Mouse (Mus musculus): ENCODE measurements around the gene Pank2. TPM values are rescaled to one million over a fixed set of nuclear protein-coding genes. Genes with fewer than 3 reads are reported as not detected.
"Not testable (repeated sequence)": the region's sequence is repeated elsewhere in the genome, so short reads cannot be mapped to it uniquely, and the experiment has no call there.

Gene Pank2
- total RNA-seq, 2 experiments from 2014 or later = 21.9 to 22.8 TPM

DNA sequence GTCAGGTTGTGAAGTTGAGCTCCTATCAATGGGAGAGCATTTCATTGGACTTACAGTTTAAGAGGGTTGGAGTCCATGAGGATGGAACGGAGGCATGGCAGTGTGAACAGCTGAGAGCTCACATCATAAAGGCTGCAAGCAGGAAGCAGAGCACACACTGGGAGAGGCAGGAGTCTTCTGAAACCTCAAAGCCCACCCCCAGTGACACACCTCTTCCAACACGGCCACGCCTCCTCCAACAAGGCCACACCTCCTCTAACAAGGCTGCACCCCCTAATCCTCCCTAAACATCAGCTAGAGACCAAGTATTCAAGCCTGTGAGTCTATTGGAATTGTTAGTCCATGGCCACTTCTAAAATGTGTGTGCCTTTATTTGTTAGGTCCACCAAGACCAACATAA is 6.6 kb upstream of the Pank2 start:
- intact Hi-C loops (cut with DNase I; ENCODE audit: low total_unique reads) = loop anchor here (10.0 kb wide), 1 partner anchor 81 kb away; no protein-coding TSS in a partner anchor
- no peak for DNase-seq

DNA sequence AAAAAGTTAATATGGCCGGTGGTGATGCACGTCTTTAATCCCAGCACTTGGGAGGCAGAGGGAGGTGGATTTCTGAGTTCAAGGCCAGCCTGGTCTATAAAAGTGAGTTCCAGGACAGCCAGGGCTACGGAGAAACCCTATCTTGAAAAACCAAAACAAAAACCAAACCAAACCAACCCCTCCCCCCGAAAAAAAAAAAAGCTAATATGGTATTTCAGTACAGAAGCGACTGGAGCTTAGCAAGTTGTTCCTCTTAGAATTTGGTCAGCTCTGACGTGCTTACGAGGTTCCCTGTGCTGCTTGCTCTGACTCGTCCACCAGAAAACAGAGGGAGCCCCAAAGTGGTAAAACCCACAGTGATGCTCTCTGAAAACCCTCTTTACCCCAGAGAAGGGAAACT is 3.6 kb upstream of the Pank2 start:
- intact Hi-C loops (cut with DNase I; ENCODE audit: low total_unique reads) = loop anchor here (10.0 kb wide), 1 partner anchor 84 kb away; no protein-coding TSS in a partner anchor
- DNase-seq = no peak

DNA sequence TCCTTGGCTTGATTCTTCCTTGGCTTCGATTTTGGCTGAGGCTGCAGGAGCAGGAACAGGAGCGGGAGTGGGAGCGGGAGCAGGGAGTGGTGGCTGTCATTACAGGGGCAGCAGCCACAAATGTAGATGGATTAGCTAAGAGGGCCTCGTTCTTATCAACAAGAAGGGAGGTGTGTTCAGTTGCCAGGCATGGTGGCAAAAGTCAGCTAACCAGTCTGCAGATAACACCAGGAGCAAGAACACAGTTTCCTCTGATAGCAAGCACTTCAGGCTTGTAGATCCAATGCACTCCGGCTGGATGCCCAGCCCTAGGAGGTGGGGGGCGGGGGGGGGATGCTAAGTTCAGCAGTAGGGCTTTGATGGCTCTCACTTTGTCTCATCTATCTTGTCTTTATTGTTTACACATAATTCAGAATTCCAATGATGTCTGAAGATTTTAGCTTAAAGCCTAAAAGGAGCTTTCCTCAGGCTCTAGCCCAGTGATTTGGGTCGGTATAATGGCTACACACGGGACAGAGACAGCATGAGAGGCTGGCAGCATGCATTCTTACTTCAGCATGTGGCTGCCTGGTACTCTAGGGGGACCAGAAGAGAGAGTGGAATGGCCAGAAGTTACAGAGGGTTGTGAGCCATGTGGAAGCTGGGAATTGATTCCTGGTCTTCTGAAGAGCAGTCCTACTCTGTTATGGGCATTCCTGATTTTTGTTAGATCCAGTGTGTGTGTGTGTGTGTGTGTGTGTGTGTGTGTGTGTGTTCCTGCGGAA is 1.6 kb upstream of the Pank2 start:
- DNase-seq = no peak
- intact Hi-C loops (cut with DNase I; ENCODE audit: low total_unique reads) = no loop called here

DNA sequence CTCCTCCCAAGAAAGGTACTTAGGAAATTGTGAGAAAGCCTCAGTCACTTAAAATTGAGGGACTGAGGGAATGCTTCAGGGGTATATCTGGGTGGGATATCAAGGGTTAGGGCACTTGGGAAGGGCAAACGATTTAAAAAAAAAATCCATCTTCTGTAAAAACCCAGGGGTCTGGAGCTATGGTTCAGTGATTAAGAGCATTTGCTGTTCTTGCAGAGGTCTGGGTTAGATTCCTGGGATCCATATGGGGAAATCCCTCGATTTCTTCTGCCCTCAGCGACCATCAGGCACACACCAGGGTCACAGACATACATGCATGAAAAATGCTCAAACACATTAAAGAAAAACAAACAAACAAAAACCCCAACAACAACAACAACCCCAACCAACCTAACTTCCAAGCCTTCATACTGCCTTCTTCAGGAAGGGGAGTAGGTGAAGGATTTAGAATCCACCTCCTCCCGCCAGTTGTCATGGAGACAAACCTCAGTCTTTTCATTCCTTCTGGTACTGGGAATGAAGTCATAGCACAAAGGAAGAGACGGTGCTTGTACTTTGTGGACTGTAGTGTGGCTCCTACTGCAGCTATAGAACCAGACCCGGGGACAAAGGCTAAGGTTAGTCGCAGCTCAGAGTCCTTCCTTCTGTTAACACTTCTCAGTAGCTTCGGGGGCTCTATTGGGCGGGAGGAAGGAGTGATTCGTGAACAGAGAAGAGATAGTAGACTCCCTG is 648 bp upstream of the Pank2 start:
- intact Hi-C loops (cut with DNase I; ENCODE audit: low total_unique reads) = no loop called here
- DNase-seq = no peak

DNA sequence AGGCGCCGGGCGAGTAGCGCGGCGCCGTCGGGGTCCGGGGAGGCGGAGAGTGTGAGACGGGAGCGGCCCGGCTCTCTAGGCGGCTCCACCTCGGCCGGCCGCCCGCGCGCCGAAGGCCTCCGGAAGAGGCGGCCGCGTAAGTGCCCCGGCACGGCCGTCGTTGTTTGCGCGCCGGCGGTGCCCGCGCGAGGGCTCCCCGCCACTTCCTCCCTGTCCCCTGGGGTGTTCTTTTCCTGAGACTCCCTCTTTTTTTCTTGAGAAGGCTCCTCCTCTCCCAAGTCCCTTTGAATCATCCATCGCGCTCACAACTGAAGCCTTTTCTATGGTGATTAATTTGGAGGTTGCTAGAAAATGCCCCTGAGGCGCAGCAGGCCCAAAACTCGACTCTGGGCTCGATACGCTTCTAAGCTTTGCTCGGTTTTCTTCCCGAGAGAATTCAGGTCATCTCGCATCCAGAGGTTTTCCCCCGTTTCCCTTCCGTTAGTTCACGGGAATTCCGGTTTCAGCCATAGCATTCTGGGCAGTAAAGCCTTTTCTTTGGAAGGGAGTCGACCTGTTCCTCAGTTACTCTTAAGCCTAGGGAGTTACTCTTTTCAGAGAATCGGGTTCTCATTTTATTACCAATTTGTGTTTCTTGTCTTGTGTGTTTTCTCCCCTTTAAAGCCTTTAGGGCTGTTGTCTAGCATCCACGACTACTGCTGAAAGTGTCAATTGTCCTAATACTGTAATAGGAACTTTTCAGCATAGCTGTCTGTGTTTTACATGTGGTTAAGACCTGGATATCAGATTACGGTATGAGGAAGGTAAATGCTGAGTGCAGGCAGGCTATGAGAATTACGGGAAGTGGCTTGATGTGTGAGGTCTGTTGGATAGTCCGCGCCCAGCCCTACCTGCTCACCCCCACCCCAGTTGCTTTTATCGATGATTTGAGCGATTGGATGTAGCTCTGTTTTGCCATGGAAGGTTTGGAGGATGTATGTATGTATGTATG is 680 bp downstream of the Pank2 start:
- no peak for DNase-seq
- intact Hi-C loops (cut with DNase I; ENCODE audit: low total_unique reads) = no loop called here

DNA sequence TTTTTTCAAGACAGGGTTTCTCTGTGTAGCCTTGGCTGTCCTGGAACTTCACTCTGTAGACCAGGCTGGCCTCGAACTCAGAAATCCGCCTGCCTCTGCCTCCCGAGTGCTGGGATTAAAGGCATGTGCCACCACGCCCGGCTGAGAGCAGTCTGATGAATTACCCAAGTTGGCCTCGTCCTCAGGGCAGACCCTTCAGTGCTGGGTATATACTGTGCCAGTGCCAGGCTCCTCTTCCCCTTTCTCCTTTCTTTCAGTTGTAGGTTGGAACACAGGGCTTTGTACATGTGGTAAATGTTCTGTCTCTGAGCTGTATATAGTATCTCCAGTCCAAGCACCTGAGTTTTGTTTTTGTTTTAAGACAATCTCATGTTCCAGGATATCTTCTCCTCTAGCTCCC is 1.7 kb downstream of the Pank2 start:
- DNase-seq = no peak
- intact Hi-C loops (cut with DNase I; ENCODE audit: low total_unique reads) = no loop called here

DNA sequence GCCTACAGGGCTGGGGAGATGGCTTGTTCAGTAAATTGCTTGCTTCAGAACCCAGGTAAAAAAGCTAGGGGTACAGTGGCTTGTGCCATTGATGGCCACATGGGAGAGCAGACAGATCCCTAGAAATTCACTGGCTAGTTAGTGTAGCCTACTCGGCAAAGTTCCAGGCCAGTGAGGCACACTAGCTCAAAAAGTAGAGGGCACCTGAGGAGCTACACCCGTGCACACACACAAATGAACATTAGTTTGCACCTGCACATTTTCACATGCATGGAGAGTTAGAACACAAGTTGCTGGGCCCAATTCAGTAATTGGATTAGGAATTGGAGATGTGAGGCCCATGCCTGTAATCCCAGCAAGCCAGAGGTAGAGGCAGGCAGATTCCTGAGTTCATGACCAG is 2.8 kb downstream of the Pank2 start:
- no peak for DNase-seq
- intact Hi-C loops (cut with DNase I; ENCODE audit: low total_unique reads) = no loop called here

DNA sequence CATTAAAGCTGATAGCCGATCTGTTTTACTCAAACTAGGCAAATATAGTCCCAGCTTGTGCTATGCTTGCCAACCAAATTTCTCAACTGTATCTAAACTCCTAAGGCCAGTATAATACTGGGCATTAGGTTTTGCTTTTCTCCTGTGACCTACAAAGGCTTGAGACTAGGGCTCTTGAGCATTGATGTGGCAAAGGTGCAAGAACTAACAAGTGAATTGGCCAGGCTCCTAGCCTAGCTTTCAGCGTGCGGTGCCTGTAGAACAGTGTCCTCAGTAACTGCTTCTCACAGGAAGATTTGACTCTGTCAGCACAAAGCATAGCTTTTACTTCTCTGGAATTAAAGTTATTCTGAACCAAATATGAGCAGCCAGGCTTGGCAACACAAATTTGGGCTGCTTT is 13.2 kb downstream of the Pank2 start:
- intact Hi-C loops (cut with DNase I; ENCODE audit: low total_unique reads) = no loop called here

DNA sequence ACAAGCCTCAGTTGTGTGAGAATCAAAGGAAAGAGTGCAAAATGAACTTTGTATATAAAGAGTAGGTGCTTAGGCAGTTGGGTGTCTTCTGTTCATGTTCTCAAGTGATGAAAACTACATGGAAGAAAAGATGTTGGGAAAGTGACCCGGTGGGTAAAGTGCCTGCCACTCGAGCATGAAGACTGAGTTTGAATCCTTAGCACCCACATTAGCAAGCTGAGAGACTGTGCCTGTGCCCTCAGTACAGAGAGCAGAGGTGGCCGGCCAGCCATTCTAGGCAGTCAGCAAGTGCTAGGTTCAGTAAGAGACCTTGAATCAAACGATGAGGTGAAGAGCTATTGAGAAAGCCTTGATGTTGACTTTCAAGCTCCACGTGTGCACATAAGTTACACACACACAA is 14.4 kb downstream of the Pank2 start:
- no peak for DNase-seq
- intact Hi-C loops (cut with DNase I; ENCODE audit: low total_unique reads) = no loop called here

More for the DNA sequence above, 13.2 kb downstream of the Pank2 start:
- no peak for DNase-seq

DNA sequence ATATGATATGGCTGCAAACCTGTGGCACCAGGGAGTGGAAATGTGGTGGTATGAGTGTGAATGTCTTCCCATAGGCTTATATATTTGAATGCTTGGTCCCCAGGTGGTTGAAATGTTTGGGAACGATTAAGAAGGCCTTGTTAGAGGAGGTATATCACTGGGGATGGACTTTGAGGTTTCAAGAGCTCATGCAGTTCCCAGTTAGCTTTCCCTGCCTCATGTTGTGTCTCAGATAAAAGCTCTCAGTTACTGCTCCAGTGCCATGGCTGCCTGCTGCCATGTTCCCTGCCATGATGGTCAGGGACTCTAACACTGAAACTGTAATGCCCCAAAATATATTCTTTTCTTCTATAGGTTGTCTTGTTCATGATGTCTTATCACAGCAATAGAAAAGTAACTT is 19.3 kb downstream of the Pank2 start:
- intact Hi-C loops (cut with DNase I; ENCODE audit: low total_unique reads) = no loop called here
- DNase-seq = no peak

DNA sequence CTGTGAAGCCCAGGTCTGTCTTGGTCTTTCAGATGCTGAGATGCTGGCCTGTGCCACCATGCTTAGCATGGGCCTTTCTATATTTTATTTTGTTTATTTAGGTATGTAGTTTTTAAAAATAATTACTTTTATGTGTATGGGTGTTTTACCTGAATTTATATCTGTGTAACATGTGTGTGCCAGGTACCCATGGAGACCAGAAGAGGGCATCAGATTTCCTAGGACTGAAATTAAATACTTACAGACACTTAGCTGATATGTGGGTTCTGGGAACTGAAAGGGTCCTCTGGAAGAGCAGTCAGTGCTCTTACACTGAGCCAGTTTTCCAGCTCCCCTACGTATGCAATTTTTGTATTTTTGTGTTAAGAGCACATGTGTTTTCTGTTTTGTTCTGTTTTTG is 24.0 kb downstream of the Pank2 start:
- intact Hi-C loops (cut with DNase I; ENCODE audit: low total_unique reads) = no loop called here
- DNase-seq = no peak

DNA sequence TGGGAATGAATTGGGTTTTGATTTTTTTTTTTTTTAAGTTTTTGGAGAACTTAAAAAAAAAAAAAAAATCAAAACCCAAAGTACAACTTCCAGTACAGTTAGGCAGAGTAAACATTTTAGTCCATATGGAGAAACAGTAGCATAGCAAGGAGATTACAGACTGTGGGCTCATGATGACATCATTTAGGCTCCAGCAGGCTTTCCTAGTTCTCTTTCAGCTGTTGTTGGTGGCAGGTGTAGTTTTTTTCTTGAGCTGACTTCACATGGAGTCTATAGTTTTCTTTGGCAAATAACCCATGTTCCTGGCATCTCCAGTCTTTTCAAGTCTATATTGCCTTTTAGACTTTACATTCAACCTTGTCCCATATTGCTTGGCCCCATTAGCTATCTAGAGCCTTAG is 28.4 kb downstream of the Pank2 start:
- no peak for DNase-seq
- intact Hi-C loops (cut with DNase I; ENCODE audit: low total_unique reads) = loop anchor here (10.0 kb wide), 1 partner anchor 124 kb away; no protein-coding TSS in a partner anchor

DNA sequence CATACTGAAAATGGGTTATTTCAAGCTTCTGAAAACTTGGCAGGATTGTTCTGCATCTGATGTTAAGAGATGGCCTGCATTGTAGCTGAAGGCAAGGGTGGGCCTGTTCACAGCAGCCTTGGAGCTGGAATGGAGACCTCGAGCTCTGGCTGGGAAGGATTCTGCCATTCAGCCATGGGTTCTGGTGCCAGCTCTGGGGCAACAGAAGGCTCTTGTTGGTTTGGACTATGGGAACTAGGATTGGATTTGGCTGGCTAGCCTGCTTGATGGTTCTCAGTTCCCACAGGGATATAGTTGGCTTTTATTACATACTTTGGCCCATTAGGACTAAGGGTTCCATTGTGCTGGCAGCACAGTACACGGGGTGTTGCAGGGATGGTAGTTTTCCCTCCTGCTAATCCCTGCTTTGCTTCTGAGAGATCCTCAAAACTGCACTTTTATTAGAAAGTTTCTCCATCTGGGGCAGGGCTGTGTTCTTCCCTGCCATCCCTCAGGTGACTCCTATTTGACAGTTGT is 34.5 kb downstream of the Pank2 start:
- no peak for DNase-seq
- intact Hi-C loops (cut with DNase I; ENCODE audit: low total_unique reads) = loop anchor here (10.0 kb wide), 1 partner anchor 118 kb away; no protein-coding TSS in a partner anchor

DNA sequence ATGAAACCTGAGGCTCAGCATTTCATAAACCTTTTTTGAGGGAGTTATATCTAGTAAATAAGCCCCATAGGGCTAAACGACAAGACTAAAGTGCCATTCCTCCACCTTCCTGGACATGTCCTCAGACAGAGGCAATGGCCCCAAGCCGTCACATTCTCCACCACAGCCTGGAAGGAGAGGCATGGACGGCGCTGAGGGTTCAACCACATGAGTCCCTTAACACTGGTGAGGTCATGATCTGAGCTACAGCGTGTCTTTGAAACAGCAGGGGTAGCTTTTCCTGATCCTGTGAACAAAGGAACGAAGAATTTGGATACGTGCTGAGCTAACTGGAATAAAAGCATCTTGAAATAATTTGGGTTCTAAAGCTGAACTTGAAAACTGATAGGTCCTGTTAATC is 36.4 kb downstream of the Pank2 start:
- DNase-seq = not testable (repeated sequence)
- intact Hi-C loops (cut with DNase I; ENCODE audit: low total_unique reads) = loop anchor here (10.0 kb wide), 1 partner anchor 116 kb away; no protein-coding TSS in a partner anchor

DNA sequence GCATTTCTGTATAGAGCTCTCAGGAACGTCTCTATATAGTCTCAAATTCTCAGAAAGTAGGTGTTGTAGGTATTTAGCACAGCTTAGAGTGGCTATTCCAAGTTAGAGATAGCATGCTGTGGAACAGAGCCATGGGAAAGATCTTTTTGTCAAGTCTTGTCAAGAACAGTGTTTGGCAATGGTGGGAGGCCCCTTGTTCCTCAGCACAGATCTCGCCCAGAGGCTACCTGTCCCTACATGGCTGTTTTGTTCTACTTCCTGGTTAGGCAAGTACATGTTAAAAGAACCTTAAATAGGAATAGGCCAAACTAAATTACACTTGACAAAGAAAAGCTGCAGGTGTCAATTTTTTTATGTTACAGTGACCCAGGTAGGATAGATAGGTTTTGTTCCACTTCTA is 38.2 kb downstream of the Pank2 start:
- intact Hi-C loops (cut with DNase I; ENCODE audit: low total_unique reads) = no loop called here
- DNase-seq = no peak

DNA sequence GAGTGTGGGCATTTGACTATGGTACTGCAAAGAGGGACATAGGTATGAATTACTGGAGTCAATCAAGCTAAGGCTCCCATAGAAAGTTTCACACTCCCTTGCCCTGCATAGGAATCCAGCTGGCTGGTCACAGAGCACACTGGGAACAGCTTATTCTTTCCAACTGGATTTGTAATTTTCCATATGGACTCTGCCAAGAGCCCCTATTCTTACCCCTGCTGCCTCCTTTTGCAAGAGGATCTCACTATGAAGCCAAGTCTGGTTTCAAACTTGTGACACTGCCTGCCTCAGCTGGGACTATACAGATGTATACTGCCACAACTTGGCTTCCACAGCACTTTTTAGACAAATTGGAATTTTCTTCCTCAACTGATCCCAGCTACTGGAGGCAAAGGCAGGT is 39.3 kb downstream of the Pank2 start:
- DNase-seq = no peak
- intact Hi-C loops (cut with DNase I; ENCODE audit: low total_unique reads) = no loop called here

DNA sequence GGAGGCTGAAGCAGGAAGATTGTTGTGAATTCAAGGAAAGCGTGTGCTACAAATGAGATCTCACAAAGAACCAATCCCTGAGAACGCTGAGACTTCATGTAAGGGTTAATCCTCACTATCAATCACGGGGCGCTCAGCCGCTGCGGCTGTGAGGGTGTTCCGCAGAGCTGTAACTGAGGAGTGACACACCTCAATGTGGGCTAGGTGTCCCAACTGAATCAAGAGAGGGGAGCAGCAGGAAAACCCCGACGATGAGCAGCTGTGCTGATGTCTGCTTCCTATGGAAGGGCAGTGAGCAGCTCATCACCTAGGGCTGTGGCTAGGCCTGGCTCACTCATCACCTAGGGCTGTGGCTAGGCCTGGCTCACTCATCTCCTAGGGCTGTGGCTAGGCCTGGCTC is 42.2 kb downstream of the Pank2 start:
- DNase-seq = no peak
- intact Hi-C loops (cut with DNase I; ENCODE audit: low total_unique reads) = no loop called here

DNA sequence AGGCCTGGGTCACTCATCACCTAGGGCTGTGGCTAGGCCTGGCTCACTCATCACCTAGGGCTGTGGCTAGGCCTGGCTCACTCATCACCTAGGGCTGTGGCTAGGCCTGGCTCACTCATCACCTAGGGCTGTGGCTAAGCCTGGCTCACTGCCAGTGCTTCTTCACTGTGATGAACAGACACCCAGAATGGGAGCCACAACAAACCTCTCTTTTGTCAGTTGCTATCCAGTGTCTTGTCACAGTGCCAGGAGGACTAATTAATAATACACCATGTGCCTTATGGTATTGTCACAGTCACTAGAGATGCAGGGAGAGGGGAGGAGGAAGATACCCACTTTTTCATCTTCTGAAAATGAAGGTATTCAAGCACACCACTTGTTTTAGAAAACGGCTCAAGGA is 42.9 kb downstream of the Pank2 start:
- DNase-seq; intact Hi-C loops (cut with DNase I; ENCODE audit: low total_unique reads): not testable (repeated sequence)

DNA sequence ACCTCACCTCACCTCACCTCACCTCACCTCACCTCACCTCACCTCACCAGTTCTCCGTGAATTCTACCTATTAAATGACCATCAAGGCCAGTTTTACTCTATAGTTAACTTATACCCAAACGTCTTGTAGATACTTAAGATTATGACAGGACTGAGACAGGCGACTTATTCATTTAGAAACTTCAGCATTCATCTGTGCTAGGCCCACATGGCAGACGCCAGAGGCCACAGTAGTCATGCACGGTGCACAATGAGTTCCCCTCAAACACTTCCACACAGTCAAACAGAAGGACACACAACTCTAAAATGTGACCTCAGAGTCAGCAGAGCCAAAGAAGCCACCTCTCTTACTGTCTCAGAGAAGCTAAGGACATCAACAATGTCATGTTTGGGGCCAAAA is 45.1 kb downstream of the Pank2 start:
- intact Hi-C loops (cut with DNase I; ENCODE audit: low total_unique reads) = no loop called here
- no peak for DNase-seq

DNA sequence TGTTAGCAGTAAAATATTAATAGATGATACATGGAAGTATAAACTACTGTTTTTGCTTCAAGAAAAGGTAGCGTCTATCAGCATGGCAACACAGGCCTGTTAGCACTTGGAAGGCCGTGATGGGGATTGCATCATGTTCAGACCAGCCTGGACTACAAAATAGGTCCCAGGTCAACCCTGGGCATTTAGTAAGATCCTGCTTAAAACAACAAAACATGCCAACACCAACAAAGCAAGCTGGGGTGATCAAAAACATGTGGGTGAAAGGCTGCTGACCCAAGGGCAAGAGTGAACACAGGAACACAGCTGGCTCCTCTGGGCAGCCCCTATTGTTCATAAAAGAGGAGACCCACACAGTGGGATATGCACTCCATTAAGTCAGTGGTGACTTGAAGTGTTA is 45.5 kb downstream of the Pank2 start:
- DNase-seq = no peak
- intact Hi-C loops (cut with DNase I; ENCODE audit: low total_unique reads) = no loop called here

All from gastrocnemius, postnatal 14 days (tissue).